Mouse (Mus musculus) heart, embryonic 10.5 days (tissue): ENCODE results near the gene Mcat. TPM values are rescaled to one million over a fixed set of nuclear protein-coding genes. Genes with fewer than 3 reads are reported as not detected.

Experiments
- DNase-seq: peaks from one replicate; pipeline ENCODE4 v3.0.0-alpha.2; 2017; ENCODE audit warnings: low spot score
- H3K27ac ChIP-seq: fragments of 300-500 bp; sonication (generic); 2 replicates; pipeline ENCODE4 v1.5.1; 2016; ENCODE audit warnings: mild to moderate bottlenecking
- H3K27me3 ChIP-seq: fragments of 300-500 bp; sonication (generic); 2 replicates; pipeline ENCODE4 v1.6.1; 2016; ENCODE audit warnings: mild to moderate bottlenecking; ENCODE audit not compliant: poor library complexity, insufficient read depth, severe bottlenecking
- H3K36me3 ChIP-seq: fragments of 300-500 bp; sonication (generic); 2 replicates; pipeline ENCODE4 v1.6.1; 2016; ENCODE audit warnings: mild to moderate bottlenecking, moderate library complexity
- H3K4me1 ChIP-seq: fragments of 300-500 bp; sonication (generic); 2 replicates; pipeline ENCODE4 v1.6.1; 2016; ENCODE audit warnings: mild to moderate bottlenecking
- H3K4me3 ChIP-seq: fragments of 300-500 bp; sonication (generic); 2 replicates; pipeline ENCODE4 v1.5.1; 2016; ENCODE audit warnings: mild to moderate bottlenecking, moderate library complexity
- H3K9me3 ChIP-seq: fragments of 300-500 bp; sonication (generic); 2 replicates; pipeline ENCODE4 v1.6.1; 2016; ENCODE audit warnings: mild to moderate bottlenecking, moderate library complexity
- WGBS: fragments of 180-500 bp; shearing (Covaris S2); methylation state at CpG from one replicate; pipeline ENCODE4 v1.1.7; 2016; 5-methylcytosine and 5-hydroxymethylcytosine counted together
- polyA plus RNA-seq: library from polyadenylated mRNA; unstranded; fragments of >200 nt; fragmentation: Nextera tagmentation; extraction: Ambion mirVana; gene quantifications from 2 replicates; pipeline ENCODE4 v1.2.1, GENCODE M21; 2016

The Mcat gene
- polyA plus RNA-seq = 37.7 and 40.0 TPM in 2 replicates

DNA sequence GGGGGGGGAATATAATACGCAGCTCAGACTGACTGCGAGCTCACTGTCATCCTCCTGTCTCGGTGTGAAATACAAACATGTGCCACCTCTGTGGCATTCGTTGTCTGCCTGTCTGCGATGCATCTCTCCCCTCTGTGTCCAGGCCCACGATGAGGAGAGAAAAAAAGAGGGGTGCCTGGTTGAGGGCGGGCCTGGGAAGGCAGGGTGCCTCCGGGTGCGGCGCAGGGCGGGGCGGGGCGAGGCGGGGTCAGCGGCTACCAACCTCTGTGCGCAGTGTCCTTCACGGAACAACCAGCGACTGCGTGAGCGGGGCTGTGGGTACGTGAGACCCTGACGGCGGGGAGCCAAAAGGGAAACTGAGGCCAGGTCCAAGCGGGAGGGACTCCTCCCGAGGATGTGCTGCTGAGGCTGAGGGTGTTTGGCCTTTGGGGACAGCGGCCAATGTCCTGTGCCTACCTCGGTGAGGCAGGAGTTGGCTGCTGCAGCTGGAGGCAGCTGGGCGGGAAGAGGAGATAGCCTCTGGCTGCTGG, at the start of gene Mcat, which contains the start of gene Tspo:
Gene Mcat, minus strand, starts transcription at position 461 of the 530 bp plus-strand sequence.
Gene Tspo, plus strand, starts transcription at position 266 of the 530 bp plus-strand sequence.
- H3K4me1 ChIP-seq = peaks cover 23% of the 10 kb centered on the region; the same call in 1 of the 2 replicates
- H3K36me3 ChIP-seq = no peaks in the 10 kb centered on the region
- peak within 1 kb of the TSS; percentile 69 for H3K4me3 ChIP-seq
- under 1% methylated on average over 28 of the region's 28 CpGs for WGBS
- H3K27me3 ChIP-seq = 0 out of 2 replicates have a peak, but pooled peaks cover 3% of the 10 kb centered on the region
- H3K27ac ChIP-seq = peak within 1 kb of the TSS; percentile 87
- DNase-seq = peak; percentile 86
- no peaks in the 10 kb centered on the region for H3K9me3 ChIP-seq

GRCm38 (mm10) chr15:83607115-83607802, 43.7 kb upstream of the Mcat start:
- WGBS = 48% methylated on average over 15 of the region's 15 CpGs
- H3K27ac ChIP-seq = no peak overlapping the region
- H3K36me3 ChIP-seq = peaks cover 4% of the 10 kb centered on the region

DNA sequence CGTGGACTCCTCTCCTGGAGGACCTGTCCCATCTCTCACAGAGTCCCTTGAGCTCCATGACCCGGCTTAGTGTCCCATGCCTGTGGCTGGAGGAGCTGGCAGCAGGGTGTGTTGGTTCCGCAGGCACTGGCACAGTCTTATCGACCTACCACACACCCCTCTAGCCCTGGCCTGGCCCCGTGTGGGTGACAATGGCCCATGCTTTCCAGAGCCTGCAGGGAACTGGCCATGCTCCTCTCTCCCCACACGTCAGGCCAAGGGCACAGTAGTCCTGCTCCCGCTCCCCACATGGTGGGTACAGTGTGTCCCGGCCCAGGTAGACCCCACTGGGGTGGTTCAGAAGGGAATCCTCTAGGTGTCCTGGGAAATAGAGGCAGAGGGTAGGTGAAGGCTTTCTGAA, 43.1 kb upstream of the Mcat start:
- Histone ChIP-seq H3K36me3 (peaks cover 2% of the 10 kb centered on the region), H3K9me3 (no peaks in the 10 kb centered on the region), H3K27ac (no peak overlapping the region), H3K27me3 (peaks cover 13% of the 10 kb centered on the region; the same call in 1 of the 2 replicates), H3K4me3 (no peak overlapping the region), H3K4me1 (peaks cover 18% of the 10 kb centered on the region; the same call in 1 of the 2 replicates)
- 80% methylated on average over 8 of the region's 8 CpGs for WGBS
- no peak for DNase-seq

More at GRCm38 (mm10) chr15:83607115-83607802, 43.7 kb upstream of the Mcat start:
- DNase-seq = no peak
- peaks cover 13% of the 10 kb centered on the region; the same call in 1 of the 2 replicates for H3K27me3 ChIP-seq
- H3K4me3 ChIP-seq = no peak overlapping the region
- H3K4me1 ChIP-seq = peaks cover 18% of the 10 kb centered on the region; the same call in 1 of the 2 replicates
- H3K9me3 ChIP-seq = no peaks in the 10 kb centered on the region

GRCm38 (mm10) chr15:83606216-83606615, 42.6 kb upstream of the Mcat start:
- Histone ChIP-seq H3K27me3 (peaks cover 13% of the 10 kb centered on the region; the same call in 1 of the 2 replicates), H3K4me1 (peaks cover 18% of the 10 kb centered on the region; the same call in 1 of the 2 replicates), H3K4me3 (no peak overlapping the region), H3K9me3 (no peaks in the 10 kb centered on the region), H3K27ac (no peak overlapping the region), H3K36me3 (peaks cover 2% of the 10 kb centered on the region)
- WGBS = 73% methylated on average over 11 of the region's 11 CpGs
- no peak for DNase-seq

GRCm38 (mm10) chr15:83603426-83603825, 39.8 kb upstream of the Mcat start:
- H3K4me1 ChIP-seq = peaks cover 18% of the 10 kb centered on the region; the same call in 1 of the 2 replicates
- 87% methylated on average over 7 of the region's 7 CpGs for WGBS
- no peak overlapping the region for H3K4me3 ChIP-seq
- H3K27ac ChIP-seq = no peak overlapping the region
- 0 out of 2 replicates have a peak, but pooled peaks cover 6% of the 10 kb centered on the region for H3K27me3 ChIP-seq
- H3K9me3 ChIP-seq = no peaks in the 10 kb centered on the region
- DNase-seq = no peak
- peaks cover 2% of the 10 kb centered on the region for H3K36me3 ChIP-seq

DNA sequence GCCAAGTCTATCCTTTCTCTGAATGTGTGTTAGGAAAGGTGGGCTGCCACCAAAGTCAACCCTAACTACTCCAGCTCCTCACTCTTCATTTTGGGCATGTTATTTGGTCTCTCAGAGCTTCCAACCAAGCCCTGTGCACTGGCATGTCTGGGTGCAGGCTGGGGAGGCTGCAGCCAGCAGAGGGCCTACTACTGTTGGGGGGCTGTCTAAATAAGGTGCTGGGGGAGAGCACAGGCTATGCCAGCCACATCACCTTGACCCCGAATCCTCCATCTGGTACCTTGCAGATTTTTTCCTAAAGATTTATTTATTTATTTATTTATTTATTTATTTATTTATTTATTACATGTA, 39.4 kb upstream of the Mcat start:
- Histone ChIP-seq H3K27ac (no peak overlapping the region), H3K4me1 (peaks cover 18% of the 10 kb centered on the region; the same call in 1 of the 2 replicates), H3K4me3 (no peak overlapping the region), H3K9me3 (no peaks in the 10 kb centered on the region), H3K36me3 (peaks cover 2% of the 10 kb centered on the region), H3K27me3 (0 out of 2 replicates have a peak, but pooled peaks cover 2% of the 10 kb centered on the region)
- WGBS = 89% methylated on average over 1 of the region's 1 CpGs
- DNase-seq = no peak

DNA sequence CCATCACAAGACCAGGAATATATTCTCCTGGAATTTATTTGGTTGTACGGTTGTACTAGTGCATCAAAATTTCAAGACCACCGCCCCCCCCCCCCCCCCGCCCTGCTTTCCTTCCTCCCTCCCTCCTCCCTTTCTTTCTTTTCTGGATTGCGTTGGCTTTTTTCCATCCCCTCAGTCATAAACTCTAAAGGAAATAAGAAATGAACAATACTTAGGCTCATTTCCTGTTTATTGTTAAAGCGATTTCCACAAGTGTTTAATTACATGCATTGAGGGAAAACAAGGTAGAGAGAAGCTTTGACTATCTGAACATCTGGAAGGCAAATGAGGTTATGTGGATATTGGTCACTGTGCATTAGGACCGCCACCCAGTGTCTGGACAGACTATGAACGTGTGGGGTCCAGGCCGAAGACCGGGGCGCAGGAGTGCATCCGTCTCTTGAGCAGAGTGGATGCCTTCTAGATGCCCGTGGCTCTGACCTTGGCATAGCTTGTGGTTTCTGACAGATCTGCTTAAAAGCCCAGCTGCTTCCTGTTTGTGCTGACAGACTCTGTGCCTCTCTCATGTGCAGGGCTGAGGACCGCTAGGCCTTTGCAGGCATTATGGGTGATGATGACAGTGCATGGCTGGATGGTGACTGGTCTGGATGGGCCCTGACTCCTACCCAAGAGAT, 38.9 kb upstream of the Mcat start:
- Histone ChIP-seq H3K9me3 (no peaks in the 10 kb centered on the region), H3K36me3 (peaks cover 2% of the 10 kb centered on the region), H3K27ac (no peak overlapping the region), H3K4me1 (peaks cover 18% of the 10 kb centered on the region; the same call in 1 of the 2 replicates), H3K27me3 (no peaks in the 10 kb centered on the region), H3K4me3 (no peak overlapping the region)
- no peak for DNase-seq
- WGBS = 86% methylated on average over 11 of the region's 13 CpGs

- no peak for DNase-seq
- H3K4me3 ChIP-seq = no peak overlapping the region
- no peak overlapping the region for H3K27ac ChIP-seq
- H3K36me3 ChIP-seq = no peaks in the 10 kb centered on the region; the same call in 1 of the 2 replicates
- no peaks in the 10 kb centered on the region for H3K9me3 ChIP-seq
- peaks cover 14% of the 10 kb centered on the region; the same call in 1 of the 2 replicates for H3K4me1 ChIP-seq
- no peaks in the 10 kb centered on the region for H3K27me3 ChIP-seq
- WGBS = 71% methylated on average over 4 of the region's 4 CpGs
These were observed 37.6 kb upstream of the Mcat start for GRCm38 (mm10) chr15:83601185-83601584.

DNA sequence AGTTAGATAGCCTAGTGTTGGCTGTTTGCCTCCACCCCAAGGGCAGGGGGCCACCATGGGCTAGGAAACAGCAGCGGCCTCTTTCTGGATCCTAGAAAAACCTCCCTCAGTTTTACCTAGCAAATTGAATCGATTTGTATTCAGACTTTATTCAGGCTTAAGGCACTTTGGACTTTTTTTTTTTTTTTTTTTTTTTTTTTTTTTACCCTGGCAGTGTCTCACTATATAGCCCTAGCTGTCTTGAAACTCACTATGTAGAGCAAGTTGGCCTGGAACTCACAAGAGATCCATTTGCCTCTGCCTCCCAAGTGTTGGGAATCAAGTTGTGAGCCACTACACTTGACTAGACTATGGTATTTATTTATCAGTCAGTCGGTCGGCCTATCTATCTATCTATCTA, 33.2 kb upstream of the Mcat start:
- H3K4me3 ChIP-seq = no peak overlapping the region
- H3K36me3 ChIP-seq = peaks cover 3% of the 10 kb centered on the region; the same call in 1 of the 2 replicates
- peaks cover 31% of the 10 kb centered on the region for H3K4me1 ChIP-seq
- no peak overlapping the region for H3K27ac ChIP-seq
- DNase-seq = no peak
- 85% methylated on average over 4 of the region's 4 CpGs for WGBS
- no peaks in the 10 kb centered on the region for H3K27me3 ChIP-seq
- H3K9me3 ChIP-seq = no peaks in the 10 kb centered on the region

DNA sequence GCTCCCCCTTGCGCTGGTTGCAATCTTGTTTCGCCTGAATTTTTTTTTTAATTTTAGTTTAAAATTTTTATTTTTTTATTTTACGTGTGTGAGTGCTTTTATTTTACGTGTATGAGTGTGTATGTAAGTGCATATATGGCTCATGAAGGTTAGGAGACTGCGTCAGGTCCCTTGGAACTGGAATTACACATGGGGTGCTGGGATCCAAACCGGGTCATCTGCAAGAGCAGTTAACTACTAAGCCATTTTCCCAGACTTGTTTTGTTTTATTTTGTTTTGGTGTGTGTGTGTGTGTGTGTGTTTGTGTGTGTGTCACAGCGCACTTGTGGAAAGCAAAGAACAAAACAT, 31.8 kb upstream of the Mcat start:
- no peak for DNase-seq
- H3K27ac ChIP-seq = peak overlapping the region; percentile 92
- H3K36me3 ChIP-seq = peaks cover 10% of the 10 kb centered on the region; the same call in 1 of the 2 replicates
- H3K9me3 ChIP-seq = no peaks in the 10 kb centered on the region
- no peaks in the 10 kb centered on the region for H3K27me3 ChIP-seq
- 37% methylated on average over 7 of the region's 7 CpGs for WGBS
- peak overlapping the region; percentile 92 for H3K4me3 ChIP-seq
- peaks cover 46% of the 10 kb centered on the region for H3K4me1 ChIP-seq

DNA sequence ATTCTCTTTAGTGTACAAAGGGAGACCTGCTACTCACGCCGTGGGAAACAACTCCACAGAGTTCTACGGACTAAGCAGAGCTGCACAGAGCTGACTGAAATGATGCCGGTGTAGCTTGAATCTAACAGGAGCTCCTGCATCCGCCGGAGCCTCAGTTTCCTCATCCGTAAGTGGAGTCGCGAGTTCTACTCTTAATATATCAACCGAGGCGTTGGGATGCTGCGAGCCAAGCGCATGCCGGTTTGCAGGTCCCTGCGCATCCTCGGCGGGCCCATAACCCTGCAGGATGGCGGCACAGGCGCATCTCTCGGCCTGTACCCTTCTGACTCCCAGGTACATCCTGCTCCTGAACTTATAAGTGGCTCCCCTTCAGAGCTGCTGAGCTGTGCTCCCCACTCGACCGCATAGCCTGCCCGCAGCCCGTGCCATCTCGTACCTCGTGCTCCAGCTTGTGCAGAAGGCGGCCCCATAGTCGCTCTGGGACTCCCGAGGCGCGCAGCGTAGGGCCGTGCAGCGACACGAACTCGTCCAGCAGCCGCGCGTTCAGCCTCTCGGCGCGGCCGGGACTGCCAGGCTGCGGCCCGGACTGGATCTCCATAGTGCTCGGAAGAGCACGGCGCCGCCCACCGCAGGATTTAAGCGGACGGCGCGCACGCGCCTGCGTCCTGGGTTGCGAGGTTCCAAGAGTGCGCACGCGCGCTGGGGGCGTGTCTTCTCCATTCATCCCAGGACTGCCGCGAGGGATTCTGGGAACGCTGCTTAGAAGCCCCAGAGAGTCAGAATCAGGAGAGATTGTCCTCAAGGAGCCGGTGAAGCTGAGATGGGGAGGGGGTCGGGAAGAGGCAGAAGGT, 31.2 kb upstream of the Mcat start, which contains the start of gene Ttll12:
Gene Ttll12, minus strand, starts transcription at position 645 of the 851 bp plus-strand sequence.
- under 1% methylated on average over 68 of the region's 68 CpGs for whole genome bisulfite sequencing
- Histone ChIP-seq H3K9me3 (no peaks in the 10 kb centered on the region), H3K36me3 (peaks cover 15% of the 10 kb centered on the region; the same call in 1 of the 2 replicates), H3K27me3 (no peaks in the 10 kb centered on the region), H3K27ac (peak within 1 kb of the TSS; percentile 92), H3K4me1 (peaks cover 50% of the 10 kb centered on the region), H3K4me3 (peak within 1 kb of the TSS; percentile 92)
- peak; percentile 96 for DNase-seq
